Mouse (Mus musculus) thymus, adult 2 months (tissue): ENCODE results near the gene Ccdc88a.

ENCODE experiments used
- CTCF ChIP-seq: fragments of 200-500 bp; IDR thresholded peaks from 2 replicates; pipeline ENCODE4 v1.5.1; 2012; ENCODE audit warnings: mild to moderate bottlenecking, control low read depth, low read length, moderate library complexity, borderline replicate concordance; ENCODE audit not compliant: control insufficient read depth, poor library complexity, insufficient read depth; ENCODE audit errors: extremely low read depth
- POLR2A ChIP-seq: fragments of 200-500 bp; IDR thresholded peaks from 2 replicates; pipeline ENCODE4 v1.6.1; 2012; ENCODE audit warnings: mild to moderate bottlenecking, low read length, control low read depth, moderate library complexity; ENCODE audit not compliant: control insufficient read depth, poor library complexity, insufficient read depth; ENCODE audit errors: extremely low read depth

DNA sequence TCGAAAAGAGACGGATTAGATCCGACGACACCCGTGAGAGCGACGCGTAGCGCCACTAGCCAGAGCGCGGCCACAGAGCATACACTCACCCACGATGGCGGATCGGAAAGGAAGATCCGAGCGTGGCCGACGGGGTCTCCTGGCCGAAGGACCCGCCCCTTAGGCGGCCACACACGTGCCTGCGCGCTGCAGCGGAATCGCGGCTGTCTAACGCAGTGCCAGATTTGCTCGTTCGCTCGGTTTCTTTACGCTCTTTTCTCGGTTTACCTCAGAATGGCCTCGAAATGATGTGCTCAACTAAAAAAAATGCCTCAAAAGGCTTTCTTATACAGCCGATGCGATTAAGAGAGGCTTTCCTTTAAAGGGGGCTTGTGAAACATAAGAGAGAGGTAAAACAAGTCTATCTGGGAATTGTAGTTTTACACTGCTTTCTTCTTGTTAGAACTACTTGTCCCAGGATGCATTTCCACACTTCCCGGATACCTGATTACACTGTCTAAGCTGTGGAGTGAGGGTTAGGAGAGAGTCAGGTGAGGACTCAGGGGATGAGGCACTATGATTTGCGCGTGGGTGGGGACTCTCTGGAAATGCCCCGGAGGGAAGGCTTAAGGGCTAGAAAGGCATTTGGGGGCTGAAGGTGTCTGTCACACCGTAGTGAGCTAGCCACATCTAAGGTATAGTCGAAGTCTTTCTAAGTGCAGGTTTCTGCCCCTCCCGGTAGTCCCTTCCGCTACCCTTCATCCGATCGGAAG, 174.5 kb downstream of the Ccdc88a start, which contains the start of the genes Clhc1 and Rps27a:
- TF ChIP-seq CTCF (no peak), POLR2A (peak; percentile 65; the same call in 1 of the 2 replicates)
